Mouse (Mus musculus): ENCODE measurements around the gene Angel2. TPM values are rescaled to one million over a fixed set of nuclear protein-coding genes. Genes with fewer than 3 reads are reported as not detected.

The Angel2 gene
- total RNA-seq, 1 experiment: 21.9 TPM

- H3K4me3 ChIP-seq (ENCODE audit: insufficient read depth in 1 of 2, low read depth in 1 of 2, low read length in 2 of 2, poor library complexity in 1 of 2, severe bottlenecking in 1 of 2): no peak overlapping the region
- TF ChIP-seq HCFC1 (IDR thresholded peaks at IDR 0.05; ENCODE audit: borderline replicate concordance, insufficient read depth, low read length): no peak
- TF ChIP-seq CHD2 (IDR thresholded peaks at IDR 0.05; ENCODE audit: low read depth, low read length): no peak
- TF ChIP-seq MAFK (IDR thresholded peaks at IDR 0.05; ENCODE audit: insufficient read depth, low read depth, low read length): no peak
- TF ChIP-seq ZNF384 (IDR thresholded peaks at IDR 0.05; ENCODE audit: low read depth, low read length): no peak
- TF ChIP-seq ZC3H11A (IDR thresholded peaks at IDR 0.05; ENCODE audit: borderline replicate concordance, low read depth, low read length): no peak
- no peak overlapping the region for H3K27ac ChIP-seq (ENCODE audit: insufficient read depth, low read depth, low read length, poor library complexity, severe bottlenecking)
- H3K9ac ChIP-seq (ENCODE audit: insufficient read depth, low read depth, low read length, poor library complexity, severe bottlenecking): no peak overlapping the region
- peaks cover 2 to 8% of the 10 kb centered on the region in 2 experiments; a peak in 2 of 4 replicates for H3K4me1 ChIP-seq (ENCODE audit: control insufficient read depth in 2 of 2, insufficient read depth in 2 of 2, low read length in 2 of 2, poor library complexity in 1 of 2)
- no peaks in the 10 kb centered on the region for H3K9me3 ChIP-seq (ENCODE audit: control insufficient read depth, insufficient read depth, low read depth, low read length)
- no peaks in the 10 kb centered on the region for H3K36me3 ChIP-seq (ENCODE audit: control insufficient read depth, insufficient read depth, low read length, poor library complexity, severe bottlenecking)
- DNase-seq (ENCODE audit: low read depth, low spot score): no peak
- in situ Hi-C loops (cut with MboI; ENCODE audit: low sequenced_read_pairs in 2 of 2, unreplicated experiment in 2 of 2): no loop called here
These were observed 5.0 kb upstream of the Angel2 start for GRCm38 (mm10) chr1:190919725-190920469.

- H3K9ac ChIP-seq (ENCODE audit: insufficient read depth, low read depth, low read length, poor library complexity, severe bottlenecking): no peak overlapping the region
- no peak overlapping the region for H3K27ac ChIP-seq (ENCODE audit: insufficient read depth, low read depth, low read length, poor library complexity, severe bottlenecking)
- no peak for DNase-seq (ENCODE audit: low read depth, low spot score)
- H3K36me3 ChIP-seq (ENCODE audit: control insufficient read depth, insufficient read depth, low read length, poor library complexity, severe bottlenecking): no peaks in the 10 kb centered on the region
- peaks cover 2 to 6% of the 10 kb centered on the region in 2 experiments; a peak in 3 of 4 replicates for H3K4me1 ChIP-seq (ENCODE audit: control insufficient read depth in 2 of 2, insufficient read depth in 2 of 2, low read length in 2 of 2, poor library complexity in 1 of 2)
- peak overlapping the region in 1 of 2 experiments; percentile 88; a peak in 2 of 4 replicates for H3K4me3 ChIP-seq (ENCODE audit: insufficient read depth in 1 of 2, low read depth in 1 of 2, low read length in 2 of 2, poor library complexity in 1 of 2, severe bottlenecking in 1 of 2)
- TF ChIP-seq MAFK (IDR thresholded peaks at IDR 0.05; ENCODE audit: insufficient read depth, low read depth, low read length): no peak
- no peak for TF ChIP-seq CHD2 (IDR thresholded peaks at IDR 0.05; ENCODE audit: low read depth, low read length)
- TF ChIP-seq ZC3H11A (IDR thresholded peaks at IDR 0.05; ENCODE audit: borderline replicate concordance, low read depth, low read length): no peak
- no peak for TF ChIP-seq HCFC1 (IDR thresholded peaks at IDR 0.05; ENCODE audit: borderline replicate concordance, insufficient read depth, low read length)
- no peak for TF ChIP-seq ZNF384 (IDR thresholded peaks at IDR 0.05; ENCODE audit: low read depth, low read length)
- in situ Hi-C loops (cut with MboI; ENCODE audit: low sequenced_read_pairs in 2 of 2, unreplicated experiment in 2 of 2): no loop called here
- H3K9me3 ChIP-seq (ENCODE audit: control insufficient read depth, insufficient read depth, low read depth, low read length): no peaks in the 10 kb centered on the region
These were observed 2.4 kb downstream of the Angel2 start for GRCm38 (mm10) chr1:190927311-190927710.

- Histone ChIP-seq H3K4me3 (ENCODE audit: insufficient read depth in 1 of 2, low read depth in 1 of 2, low read length in 2 of 2, poor library complexity in 1 of 2, severe bottlenecking in 1 of 2) (peak overlapping the region; percentile 88 to 92), H3K36me3 (ENCODE audit: control insufficient read depth, insufficient read depth, low read length, poor library complexity, severe bottlenecking) (no peaks in the 10 kb centered on the region), H3K9ac (ENCODE audit: insufficient read depth, low read depth, low read length, poor library complexity, severe bottlenecking) (peak overlapping the region; percentile 66; the same call in 1 of the 2 replicates), H3K27ac (ENCODE audit: insufficient read depth, low read depth, low read length, poor library complexity, severe bottlenecking) (no peak overlapping the region), H3K4me1 (ENCODE audit: control insufficient read depth in 2 of 2, insufficient read depth in 2 of 2, low read length in 2 of 2, poor library complexity in 1 of 2) (peaks cover 2 to 6% of the 10 kb centered on the region in 2 experiments; a peak in 3 of 4 replicates), H3K9me3 (ENCODE audit: control insufficient read depth, insufficient read depth, low read depth, low read length) (no peaks in the 10 kb centered on the region)
- no peak for DNase-seq (ENCODE audit: low read depth, low spot score)
- in situ Hi-C loops (cut with MboI; ENCODE audit: low sequenced_read_pairs in 2 of 2, unreplicated experiment in 2 of 2): no loop called here
- no peak for TF ChIP-seq MAFK (IDR thresholded peaks at IDR 0.05; ENCODE audit: insufficient read depth, low read depth, low read length)
- no peak for TF ChIP-seq ZNF384 (IDR thresholded peaks at IDR 0.05; ENCODE audit: low read depth, low read length)
- TF ChIP-seq HCFC1 (IDR thresholded peaks at IDR 0.05; ENCODE audit: borderline replicate concordance, insufficient read depth, low read length): no peak
- no peak for TF ChIP-seq CHD2 (IDR thresholded peaks at IDR 0.05; ENCODE audit: low read depth, low read length)
- TF ChIP-seq ZC3H11A (IDR thresholded peaks at IDR 0.05; ENCODE audit: borderline replicate concordance, low read depth, low read length): no peak
These were observed 2.9 kb downstream of the Angel2 start for GRCm38 (mm10) chr1:190927751-190928369.

GRCm38 (mm10) chr1:190928370-190929009 lies 3.6 kb downstream of the Angel2 start:
- H3K9ac ChIP-seq (ENCODE audit: insufficient read depth, low read depth, low read length, poor library complexity, severe bottlenecking): peak overlapping the region; percentile 96
- peaks cover 2 to 6% of the 10 kb centered on the region in 2 experiments; a peak in 3 of 4 replicates for H3K4me1 ChIP-seq (ENCODE audit: control insufficient read depth in 2 of 2, insufficient read depth in 2 of 2, low read length in 2 of 2, poor library complexity in 1 of 2)
- DNase-seq (ENCODE audit: low read depth, low spot score): peak; percentile 94
- TF ChIP-seq CHD2 (IDR thresholded peaks at IDR 0.05; ENCODE audit: low read depth, low read length) (no peak), ZC3H11A (IDR thresholded peaks at IDR 0.05; ENCODE audit: borderline replicate concordance, low read depth, low read length) (peak; percentile 76), HCFC1 (IDR thresholded peaks at IDR 0.05; ENCODE audit: borderline replicate concordance, insufficient read depth, low read length) (peak; percentile 53; the same call in 1 of the 2 replicates)
- H3K9me3 ChIP-seq (ENCODE audit: control insufficient read depth, insufficient read depth, low read depth, low read length): no peaks in the 10 kb centered on the region
- in situ Hi-C loops (cut with MboI; ENCODE audit: low sequenced_read_pairs in 2 of 2, unreplicated experiment in 2 of 2): no loop called here
- no peaks in the 10 kb centered on the region for H3K36me3 ChIP-seq (ENCODE audit: control insufficient read depth, insufficient read depth, low read length, poor library complexity, severe bottlenecking)
- H3K27ac ChIP-seq (ENCODE audit: insufficient read depth, low read depth, low read length, poor library complexity, severe bottlenecking): peak overlapping the region; percentile 48; the same call in 1 of the 2 replicates
- peak overlapping the region; percentile 88 to 92 for H3K4me3 ChIP-seq (ENCODE audit: insufficient read depth in 1 of 2, low read depth in 1 of 2, low read length in 2 of 2, poor library complexity in 1 of 2, severe bottlenecking in 1 of 2)

Data from ES-E14 (cell line).